Mouse (Mus musculus) G1E (cell line): ENCODE results near the gene Ccdc40.
"Not testable (repeated sequence)": the region's sequence is repeated elsewhere in the genome, so short reads cannot be mapped to it uniquely, and the experiment has no call there.

Source experiments
- CTCF ChIP-seq: IDR thresholded peaks from 2 replicates; pipeline ENCODE4 v1.5.1; 2012; ENCODE audit warnings: low read depth, low read length, inconsistent platforms, mixed read lengths
- GATA1 ChIP-seq: IDR thresholded peaks from 2 replicates; pipeline ENCODE4 v1.6.1; 2012; ENCODE audit warnings: borderline replicate concordance, low read length, inconsistent platforms, mixed read lengths

DNA sequence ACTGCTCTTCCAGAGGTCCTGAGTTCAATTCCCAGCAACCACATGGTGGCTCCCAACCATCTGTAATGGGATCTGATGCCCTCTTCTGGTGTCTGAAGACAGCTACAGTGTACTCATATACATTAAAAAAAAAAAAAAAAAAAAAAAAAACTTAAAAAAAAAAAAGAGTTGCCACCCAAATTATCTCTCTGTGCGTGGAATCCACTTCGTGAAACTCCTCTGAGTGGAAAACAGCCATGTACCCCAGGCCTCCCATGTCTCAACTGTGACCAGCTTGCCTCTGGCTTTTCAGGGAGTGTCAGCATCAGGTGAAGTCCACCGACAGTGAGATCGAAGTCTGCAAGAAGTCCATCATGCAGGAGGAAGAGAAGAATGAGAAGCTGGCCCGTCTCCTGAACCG lies 17.2 kb downstream of the Ccdc40 start:
- not testable (repeated sequence) for TF ChIP-seq CTCF, GATA1
